Mouse (Mus musculus): Measurements from ENCODE around the gene Gtf2i.
"Not testable (repeated sequence)": the region's sequence is repeated elsewhere in the genome, so short reads cannot be mapped to it uniquely, and the experiment has no call there.

Gtf2i gene

GRCm38 (mm10) chr5:134314688-134315622 is at the start of gene Gtf2i:
Gtf2i (minus strand) TSS chr5:134314760.
- DNase-seq (ENCODE audit: low spot score in 2 of 2), result peak; percentile 77 to 86

- DNase-seq (ENCODE audit: low spot score in 2 of 2), result no peak
Observed at GRCm38 (mm10) chr5:134359101-134359500, 44.5 kb upstream of the Gtf2i start.

GRCm38 (mm10) chr5:134355372-134355771 is 40.8 kb upstream of the Gtf2i start:
- not testable (repeated sequence) for DNase-seq (ENCODE audit: low spot score in 2 of 2)

- no peak for DNase-seq (ENCODE audit: low spot score in 2 of 2)
Observed at GRCm38 (mm10) chr5:134353117-134353516, 38.6 kb upstream of the Gtf2i start.

GRCm38 (mm10) chr5:134352527-134353001 is 38.0 kb upstream of the Gtf2i start:
- no peak for DNase-seq (ENCODE audit: low spot score in 2 of 2)

GRCm38 (mm10) chr5:134350660-134351059 is 36.1 kb upstream of the Gtf2i start:
- no peak for DNase-seq (ENCODE audit: low spot score in 2 of 2)

GRCm38 (mm10) chr5:134347066-134347465 is 32.5 kb upstream of the Gtf2i start:
- DNase-seq (ENCODE audit: low spot score in 2 of 2), result no peak

GRCm38 (mm10) chr5:134345449-134345848 is 30.9 kb upstream of the Gtf2i start:
- DNase-seq (ENCODE audit: low spot score in 2 of 2), result no peak

- no peak for DNase-seq (ENCODE audit: low spot score in 2 of 2)
Observed at GRCm38 (mm10) chr5:134344076-134344475, 29.5 kb upstream of the Gtf2i start.

- DNase-seq (ENCODE audit: low spot score in 2 of 2), result not testable (repeated sequence)
Observed at GRCm38 (mm10) chr5:134343530-134343929, 29.0 kb upstream of the Gtf2i start.

- DNase-seq (ENCODE audit: low spot score in 2 of 2), result no peak
Observed at GRCm38 (mm10) chr5:134342503-134343205, 28.1 kb upstream of the Gtf2i start.

- DNase-seq (ENCODE audit: low spot score in 2 of 2), result no peak
Observed at GRCm38 (mm10) chr5:134341721-134342120, 27.2 kb upstream of the Gtf2i start.

- no peak for DNase-seq (ENCODE audit: low spot score in 2 of 2)
Observed at GRCm38 (mm10) chr5:134341321-134341720, 26.8 kb upstream of the Gtf2i start.

GRCm38 (mm10) chr5:134340101-134340522 is 25.6 kb upstream of the Gtf2i start:
- no peak for DNase-seq (ENCODE audit: low spot score in 2 of 2)

- not testable (repeated sequence) for DNase-seq (ENCODE audit: low spot score in 2 of 2)
Observed at GRCm38 (mm10) chr5:134337012-134337411, 22.5 kb upstream of the Gtf2i start.

- no peak for DNase-seq (ENCODE audit: low spot score in 2 of 2)
Observed at GRCm38 (mm10) chr5:134332743-134333142, 18.2 kb upstream of the Gtf2i start.

- DNase-seq (ENCODE audit: low spot score in 2 of 2), result no peak
Observed at GRCm38 (mm10) chr5:134330082-134330481, 15.5 kb upstream of the Gtf2i start.

- no peak for DNase-seq (ENCODE audit: low spot score in 2 of 2)
Observed at GRCm38 (mm10) chr5:134329311-134329710, 14.8 kb upstream of the Gtf2i start.

- DNase-seq (ENCODE audit: low spot score in 2 of 2), result no peak
Observed at GRCm38 (mm10) chr5:134328482-134329001, 14.0 kb upstream of the Gtf2i start.

- DNase-seq (ENCODE audit: low spot score in 2 of 2), result no peak
Observed at GRCm38 (mm10) chr5:134325856-134326566, 11.5 kb upstream of the Gtf2i start.

- no peak for DNase-seq (ENCODE audit: low spot score in 2 of 2)
Observed at GRCm38 (mm10) chr5:134323869-134324268, 9.3 kb upstream of the Gtf2i start.

GRCm38 (mm10) chr5:134323311-134323710 is 8.8 kb upstream of the Gtf2i start:
- no peak for DNase-seq (ENCODE audit: low spot score in 2 of 2)

All from spleen, postnatal 14 days (tissue).